Comparison of ENCODE assay signal across 8 mouse cellular contexts in the genomic region with DNA sequence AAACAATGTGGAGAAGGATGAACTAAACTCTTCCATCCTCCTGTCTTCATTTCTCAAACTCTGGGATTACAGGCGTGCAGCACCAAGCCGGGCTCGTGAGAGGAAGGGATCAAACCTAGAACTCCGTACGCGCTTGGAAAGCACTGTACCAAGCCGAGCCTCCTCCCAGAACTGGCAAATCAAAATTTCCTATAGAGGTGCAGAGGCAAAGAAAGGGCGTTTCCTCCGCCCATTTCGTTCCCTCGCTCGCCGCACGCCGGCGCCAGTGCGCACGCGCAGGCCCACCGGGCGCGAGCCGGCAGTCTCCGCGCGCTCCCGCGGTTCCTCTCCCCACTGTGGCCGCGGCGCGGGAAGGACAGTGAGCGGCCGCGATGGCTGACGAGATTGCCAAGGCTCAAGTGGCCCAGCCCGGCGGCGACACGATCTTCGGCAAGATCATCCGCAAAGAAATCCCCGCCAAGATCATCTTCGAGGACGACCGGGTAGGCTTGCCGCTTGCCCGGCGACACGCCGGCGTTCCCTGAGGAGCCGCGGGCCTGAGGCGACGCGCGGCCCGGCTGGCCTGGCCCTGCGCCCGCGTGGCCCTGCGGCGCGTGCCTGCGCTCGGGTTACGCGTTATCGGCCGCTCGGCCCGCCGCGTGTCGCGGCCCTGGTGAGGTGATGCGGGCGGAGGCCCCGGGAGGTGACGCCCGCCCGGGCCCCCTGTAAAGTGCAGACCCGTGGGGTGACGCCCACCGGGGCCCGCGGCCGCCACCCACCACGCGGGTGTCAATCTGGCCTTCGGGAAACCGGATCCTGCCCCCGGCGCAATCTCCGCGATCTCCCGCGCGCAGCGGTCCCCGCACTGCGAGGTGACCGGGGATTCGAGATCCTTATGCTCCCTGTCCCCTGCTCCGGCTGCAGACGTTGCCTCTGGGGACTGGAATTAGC. TPM values are rescaled to one million over a fixed set of nuclear protein-coding genes. Genes with fewer than 3 reads are reported as not detected.
DNase-seq lines count a peak whose midpoint lies in the region; ATAC-seq and TF ChIP-seq lines count a peak whose summit lies in the region.

A gene (plus strand): TSS at position 265 of the 930 bp plus-strand sequence.

- peak; percentile 85 for ATAC-seq in forebrain, embryonic 15.5 days (replicated peaks)
- ATAC-seq in liver, postnatal 0 days: peak; percentile 85
- ATAC-seq in neural tube, embryonic 13.5 days (ENCODE audit: low read depth): peak; percentile 81

- peak within 1 kb of the TSS; percentile 86 to 88 for H3K4me3 ChIP-seq in ES-E14 (ENCODE audit: insufficient read depth in 1 of 2, low read depth in 1 of 2, low read length in 2 of 2, poor library complexity in 1 of 2, severe bottlenecking in 1 of 2)
- peak within 1 kb of the TSS; percentile 82 for H3K4me3 ChIP-seq in forebrain, embryonic 15.5 days
- peak within 1 kb of the TSS; percentile 87 for H3K4me3 ChIP-seq in liver, postnatal 0 days (ENCODE audit: low read depth, low read length)
- peak within 1 kb of the TSS; percentile 82 for H3K4me3 ChIP-seq in neural tube, embryonic 13.5 days

- TF ChIP-seq EP300 in liver, postnatal 0 days (IDR thresholded peaks at IDR 0.05; ENCODE audit: low read depth): no peak

- H3K9ac ChIP-seq in ES-E14 (ENCODE audit: insufficient read depth, low read depth, low read length, poor library complexity, severe bottlenecking): peak within 1 kb of the TSS; percentile 98
- H3K9ac ChIP-seq in forebrain, embryonic 15.5 days (replicated peaks): peak within 1 kb of the TSS; percentile 95
- peak within 1 kb of the TSS; percentile 96 for H3K9ac ChIP-seq in liver, postnatal 0 days (replicated peaks)
- peak within 1 kb of the TSS; percentile 98 for H3K9ac ChIP-seq in neural tube, embryonic 13.5 days

- peaks cover 14% of the 10 kb centered on the region for H3K36me3 ChIP-seq in ES-E14 (ENCODE audit: control insufficient read depth, insufficient read depth, low read length, poor library complexity, severe bottlenecking)
- H3K36me3 ChIP-seq in forebrain, embryonic 15.5 days: peaks cover 15% of the 10 kb centered on the region
- H3K36me3 ChIP-seq in liver, postnatal 0 days (replicated peaks; ENCODE audit: insufficient read depth, low read length): peaks cover 19% of the 10 kb centered on the region
- H3K36me3 ChIP-seq in neural tube, embryonic 13.5 days: peaks cover 19% of the 10 kb centered on the region

- under 1% methylated on average over 106 of the region's 107 CpGs for WGBS in forebrain, embryonic 15.5 days
- WGBS in liver, postnatal 0 days (ENCODE audit: insufficient replicate concordance): under 1% methylated on average over 95 of the region's 107 CpGs
- WGBS in neural tube, embryonic 13.5 days: 2% methylated on average over 100 of the region's 107 CpGs

- H3K4me2 ChIP-seq in forebrain, embryonic 15.5 days (replicated peaks): peak within 1 kb of the TSS; percentile 53
- peak within 1 kb of the TSS; percentile 90 for H3K4me2 ChIP-seq in liver, postnatal 0 days (ENCODE audit: low read depth, low read length)
- H3K4me2 ChIP-seq in neural tube, embryonic 13.5 days: peak within 1 kb of the TSS; percentile 82

- H3K4me1 ChIP-seq in ES-E14 (ENCODE audit: control insufficient read depth in 2 of 2, insufficient read depth in 2 of 2, low read length in 2 of 2, poor library complexity in 1 of 2): peaks cover 0 to 6% of the 10 kb centered on the region in 2 experiments; a peak in 3 of 4 replicates
- H3K4me1 ChIP-seq in forebrain, embryonic 15.5 days: peaks cover 32% of the 10 kb centered on the region
- H3K4me1 ChIP-seq in liver, postnatal 0 days (ENCODE audit: insufficient read depth): peaks cover 42% of the 10 kb centered on the region
- H3K4me1 ChIP-seq in neural tube, embryonic 13.5 days (replicated peaks): peaks cover 45% of the 10 kb centered on the region

- peak; percentile 48 for TF ChIP-seq CTCF in liver, postnatal 0 days (IDR thresholded peaks at IDR 0.05; ENCODE audit: low read depth)

- peak; percentile 73 for DNase-seq in ES-E14 (ENCODE audit: low read depth, low spot score)
- peak; percentile 94 for DNase-seq in cerebellum, adult 11 months
- peak; percentile 95 to 97 for DNase-seq in heart, postnatal 14 days
- DNase-seq in layer of hippocampus, adult 11-12 months (ENCODE audit: low spot score): peak; percentile 92
- DNase-seq in liver, postnatal 0 days: peak; percentile 93
- DNase-seq in telencephalon, adult 2 months (ENCODE audit: low read depth, low spot score): peak; percentile 83

- in situ Hi-C loops in ES-E14 (cut with MboI; ENCODE audit: low sequenced_read_pairs in 2 of 2, unreplicated experiment in 2 of 2): no loop called here

- peak within 1 kb of the TSS; percentile 82 for H3K27ac ChIP-seq in ES-E14 (ENCODE audit: insufficient read depth, low read depth, low read length, poor library complexity, severe bottlenecking)
- H3K27ac ChIP-seq in forebrain, embryonic 15.5 days (replicated peaks): peak within 1 kb of the TSS; percentile 93
- peak within 1 kb of the TSS; percentile 97 for H3K27ac ChIP-seq in liver, postnatal 0 days (ENCODE audit: low read depth)
- peak within 1 kb of the TSS; percentile 91 for H3K27ac ChIP-seq in neural tube, embryonic 13.5 days (replicated peaks)

- H3K27me3 ChIP-seq in forebrain, embryonic 15.5 days: no peaks in the 10 kb centered on the region
- H3K27me3 ChIP-seq in liver, postnatal 0 days (ENCODE audit: insufficient read depth, low read length): no peaks in the 10 kb centered on the region
- no peaks in the 10 kb centered on the region for H3K27me3 ChIP-seq in neural tube, embryonic 13.5 days

- intact Hi-C loops in heart, postnatal 14 days (cut with DNase I): loop anchor here (10.0 kb wide), 1 partner anchor 302 kb away; no protein-coding TSS in a partner anchor

- no peaks in the 10 kb centered on the region for H3K9me3 ChIP-seq in ES-E14 (ENCODE audit: control insufficient read depth, insufficient read depth, low read depth, low read length)
- H3K9me3 ChIP-seq in forebrain, embryonic 15.5 days: no peaks in the 10 kb centered on the region
- H3K9me3 ChIP-seq in liver, postnatal 0 days (ENCODE audit: low read length): no peaks in the 10 kb centered on the region
- no peaks in the 10 kb centered on the region for H3K9me3 ChIP-seq in neural tube, embryonic 13.5 days

TF ChIP-seq in ES-E14, 5 proteins besides CTCF, POLR2A, EP300 and RAD21:
- TF ChIP-seq ZNF384 (IDR thresholded peaks at IDR 0.05; ENCODE audit: low read depth, low read length) (no peak), HCFC1 (IDR thresholded peaks at IDR 0.05; ENCODE audit: borderline replicate concordance, insufficient read depth, low read length) (0 out of 2 replicates have a peak, but pooled peaks have one; percentile 64)

RNA-seq across cellular contexts. Expression of the gene that starts here (rescaled TPM):
- 641 and 707 TPM in 2 replicates for total RNA-seq in ES-E14 (2012; rRNA removed)
- polyA plus RNA-seq in forebrain, embryonic 15.5 days (2015; fragmentation: Nextera tagmentation; extraction: Ambion mirVana): 778 and 784 TPM in 2 replicates
- total RNA-seq in heart, postnatal 14 days (2021): 100 to 1,000 TPM; 259 to 264 TPM
- 791 and 898 TPM in 2 replicates for polyA plus RNA-seq in liver, postnatal 0 days (2015; fragmentation: Nextera tagmentation; extraction: Ambion mirVana)
- 715 and 824 TPM in 2 replicates for polyA plus RNA-seq in neural tube, embryonic 13.5 days (2015; fragmentation: Nextera tagmentation; extraction: Ambion mirVana)

Comparison
In these comparisons a context has a peak if more than half of its experiments do, and no peak if none do; other contexts are left out.
1. Peak in every context shown above with its lines: DNase-seq, ATAC-seq, H3K4me3 ChIP-seq and H3K27ac ChIP-seq.